Mouse (Mus musculus) heart, embryonic 11.5 days (tissue): ENCODE measurements around the gene Traf4. TPM values are rescaled to one million over a fixed set of nuclear protein-coding genes. Genes with fewer than 3 reads are reported as not detected.

Experiments
- ATAC-seq: fragments of 200-750 bp; cut with Nextera tagmentation; replicated peaks from 2 replicates; pipeline ENCODE4 v1.8.0; 2017; ENCODE audit warnings: moderate library complexity; ENCODE audit not compliant: insufficient number of reproducible peaks, low FRiP score, low TSS enrichment
- H3K27ac ChIP-seq: fragments of 300-500 bp; sonication (generic); 2 replicates; pipeline ENCODE4 v1.5.1; 2014; ENCODE audit warnings: mild to moderate bottlenecking, low read depth, low read length
- H3K27me3 ChIP-seq: fragments of 300-500 bp; sonication (generic); 2 replicates; pipeline ENCODE4 v1.6.1; 2014; ENCODE audit warnings: mild to moderate bottlenecking, low read length, mixed read lengths; ENCODE audit not compliant: control insufficient read depth, insufficient read depth
- H3K36me3 ChIP-seq: fragments of 300-500 bp; sonication (generic); 2 replicates; pipeline ENCODE4 v1.6.1; 2014; ENCODE audit warnings: mild to moderate bottlenecking, low read length, moderate library complexity, mixed read lengths; ENCODE audit not compliant: control insufficient read depth, insufficient read depth
- H3K4me1 ChIP-seq: fragments of 300-500 bp; sonication (generic); 2 replicates; pipeline ENCODE4 v1.6.1; 2014; ENCODE audit warnings: low read length; ENCODE audit not compliant: control insufficient read depth, insufficient read depth
- H3K4me2 ChIP-seq: fragments of 300-500 bp; sonication (generic); 2 replicates; pipeline ENCODE4 v1.6.1; 2014; ENCODE audit warnings: mild to moderate bottlenecking, moderate library complexity
- H3K4me3 ChIP-seq: fragments of 300-500 bp; sonication (generic); 2 replicates; pipeline ENCODE4 v1.5.1; 2014; ENCODE audit warnings: low read depth, low read length
- H3K9ac ChIP-seq: fragments of 300-500 bp; sonication (generic); 2 replicates; pipeline ENCODE4 v1.6.1; 2014; ENCODE audit warnings: mild to moderate bottlenecking, low read depth, low read length, moderate library complexity
- H3K9me3 ChIP-seq: fragments of 300-500 bp; sonication (generic); replicated peaks from 2 replicates; pipeline ENCODE4 v1.6.1; 2016; ENCODE audit warnings: low read length; ENCODE audit not compliant: control insufficient read depth
- WGBS: fragments of 180-500 bp; shearing (Covaris S2); extraction: QIAGEN DNeasy Blood & Tissue Kit; methylation state at CpG from one replicate; pipeline ENCODE4 v1.1.7; 2014; ENCODE audit not compliant: insufficient replicate concordance; 5-methylcytosine and 5-hydroxymethylcytosine counted together
- polyA plus RNA-seq: library from polyadenylated mRNA; unstranded; fragments of >200 nt; fragmentation: Nextera tagmentation; extraction: Ambion mirVana; gene quantifications from 2 replicates; pipeline ENCODE4 v1.2.1, GENCODE M21; 2014

The Traf4 gene
- polyA plus RNA-seq, 1 experiment from 2014 or later: 34.2 TPM

GRCm38 (mm10) chr11:78172034-78172747 lies 6.8 kb upstream of the Traf4 start:
- WGBS: 73% methylated on average over 16 of the region's 16 CpGs
- H3K9me3 ChIP-seq: no peaks in the 10 kb centered on the region
- no peaks in the 10 kb centered on the region; the same call in 1 of the 2 replicates for H3K4me1 ChIP-seq
- no peaks in the 10 kb centered on the region for H3K27me3 ChIP-seq
- H3K4me2 ChIP-seq: no peak overlapping the region
- H3K9ac ChIP-seq: no peak overlapping the region
- no peak overlapping the region for H3K4me3 ChIP-seq
- no peaks in the 10 kb centered on the region for H3K36me3 ChIP-seq
- no peak overlapping the region for H3K27ac ChIP-seq
- ATAC-seq: no peak

- Histone ChIP-seq H3K9me3 (no peaks in the 10 kb centered on the region), H3K27ac (no peak overlapping the region), H3K27me3 (no peaks in the 10 kb centered on the region), H3K4me1 (0 out of 2 replicates have a peak, but pooled peaks cover 4% of the 10 kb centered on the region), H3K4me3 (no peak overlapping the region), H3K36me3 (no peaks in the 10 kb centered on the region), H3K9ac (no peak overlapping the region), H3K4me2 (no peak overlapping the region)
- WGBS: 77% methylated on average over 4 of the region's 4 CpGs
- ATAC-seq: no peak
These were observed 5.9 kb upstream of the Traf4 start for GRCm38 (mm10) chr11:78171328-78171727.

- Histone ChIP-seq H3K4me2 (no peak overlapping the region), H3K4me3 (no peak overlapping the region), H3K27me3 (no peaks in the 10 kb centered on the region), H3K9ac (no peak overlapping the region), H3K36me3 (no peaks in the 10 kb centered on the region), H3K9me3 (no peaks in the 10 kb centered on the region), H3K27ac (no peak overlapping the region), H3K4me1 (0 out of 2 replicates have a peak, but pooled peaks cover 11% of the 10 kb centered on the region)
- ATAC-seq: no peak
- 89% methylated on average over 15 of the region's 15 CpGs for WGBS
These were observed 4.9 kb upstream of the Traf4 start for GRCm38 (mm10) chr11:78170306-78170705.

GRCm38 (mm10) chr11:78168541-78169468 lies 3.4 kb upstream of the Traf4 start:
- no peaks in the 10 kb centered on the region for H3K9me3 ChIP-seq
- peaks cover 16% of the 10 kb centered on the region for H3K4me1 ChIP-seq
- peak overlapping the region; percentile 44 for H3K4me2 ChIP-seq
- H3K36me3 ChIP-seq: no peaks in the 10 kb centered on the region
- H3K27ac ChIP-seq: no peak overlapping the region
- ATAC-seq: no peak
- H3K27me3 ChIP-seq: no peaks in the 10 kb centered on the region
- WGBS: 47% methylated on average over 19 of the region's 19 CpGs
- H3K9ac ChIP-seq: peak overlapping the region; percentile 39; the same call in 1 of the 2 replicates
- peak overlapping the region; percentile 6; the same call in 1 of the 2 replicates for H3K4me3 ChIP-seq

GRCm38 (mm10) chr11:78167257-78167959 lies 2.0 kb upstream of the Traf4 start:
- H3K36me3 ChIP-seq: no peaks in the 10 kb centered on the region
- ATAC-seq: no peak
- no peaks in the 10 kb centered on the region for H3K9me3 ChIP-seq
- H3K27ac ChIP-seq: no peak overlapping the region
- WGBS: 89% methylated on average over 14 of the region's 14 CpGs
- H3K4me2 ChIP-seq: peak overlapping the region; percentile 10; the same call in 1 of the 2 replicates
- H3K9ac ChIP-seq: no peak overlapping the region
- no peak overlapping the region for H3K4me3 ChIP-seq
- H3K4me1 ChIP-seq: peaks cover 30% of the 10 kb centered on the region
- no peaks in the 10 kb centered on the region for H3K27me3 ChIP-seq

GRCm38 (mm10) chr11:78166640-78167039 lies 1.3 kb upstream of the Traf4 start:
- no peaks in the 10 kb centered on the region for H3K27me3 ChIP-seq
- 0 out of 2 replicates have a peak, but pooled peaks cover 5% of the 10 kb centered on the region for H3K36me3 ChIP-seq
- no peak overlapping the region for H3K27ac ChIP-seq
- no peak overlapping the region for H3K4me3 ChIP-seq
- H3K4me2 ChIP-seq: no peak overlapping the region
- H3K9ac ChIP-seq: no peak overlapping the region
- WGBS: 55% methylated on average over 6 of the region's 6 CpGs
- peaks cover 35% of the 10 kb centered on the region for H3K4me1 ChIP-seq
- H3K9me3 ChIP-seq: no peaks in the 10 kb centered on the region
- no peak for ATAC-seq

GRCm38 (mm10) chr11:78166161-78166560 lies 772 bp upstream of the Traf4 start:
- peak overlapping the region; percentile 97 for H3K27ac ChIP-seq
- H3K4me3 ChIP-seq: peak overlapping the region; percentile 99
- 42% methylated on average over 4 of the region's 4 CpGs for WGBS
- peak overlapping the region; percentile 96 for H3K4me2 ChIP-seq
- H3K4me1 ChIP-seq: peaks cover 35% of the 10 kb centered on the region
- peaks cover 6% of the 10 kb centered on the region; the same call in 1 of the 2 replicates for H3K36me3 ChIP-seq
- no peak for ATAC-seq
- H3K9ac ChIP-seq: peak overlapping the region; percentile 73
- no peaks in the 10 kb centered on the region for H3K9me3 ChIP-seq
- no peaks in the 10 kb centered on the region for H3K27me3 ChIP-seq

- H3K36me3 ChIP-seq: peaks cover 10% of the 10 kb centered on the region
These were observed 346 bp upstream of the Traf4 start for GRCm38 (mm10) chr11:78165761-78166109.

More at GRCm38 (mm10) chr11:78165761-78166109, 346 bp upstream of the Traf4 start:
- Histone ChIP-seq H3K4me3 (peak overlapping the region; percentile 99), H3K9me3 (no peaks in the 10 kb centered on the region), H3K9ac (peak overlapping the region; percentile 73), H3K4me2 (peak overlapping the region; percentile 96), H3K27me3 (no peaks in the 10 kb centered on the region), H3K27ac (peak overlapping the region; percentile 97), H3K4me1 (peaks cover 35% of the 10 kb centered on the region)
- 5% methylated on average over 16 of the region's 16 CpGs for WGBS
- ATAC-seq: no peak
